Mouse (Mus musculus) bone marrow macrophage, adult 2 months (primary cell): ENCODE results near the gene Zfp607b.

ENCODE experiments used
- CTCF ChIP-seq: IDR thresholded peaks from 2 replicates; pipeline ENCODE4 v1.5.1; 2012; ENCODE audit warnings: low read depth, mild to moderate bottlenecking, low read length, moderate library complexity
- POLR2A ChIP-seq: IDR thresholded peaks from 2 replicates; pipeline ENCODE4 v1.6.1; 2012; ENCODE audit warnings: mild to moderate bottlenecking, low read depth, low read length, borderline replicate concordance

DNA sequence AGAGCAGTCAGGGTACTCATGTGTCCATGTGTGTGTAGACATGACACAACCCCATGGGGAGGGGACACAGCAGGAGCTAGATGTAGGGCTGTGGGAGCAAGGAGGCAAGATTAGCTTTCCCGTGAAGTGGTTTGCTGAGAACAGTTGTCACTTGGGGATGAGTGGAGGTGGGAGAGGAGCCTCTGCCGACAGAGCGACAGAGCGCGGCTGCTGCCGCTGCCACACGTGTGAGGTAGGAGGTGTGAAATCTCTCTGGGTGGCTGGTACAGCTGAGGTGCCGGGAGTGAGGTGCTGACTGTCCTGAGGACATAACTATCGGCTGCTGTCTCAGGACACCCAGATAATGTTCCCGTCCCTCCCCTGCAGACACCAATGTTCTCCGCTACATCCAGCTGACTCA, 33.6 kb upstream of the Zfp607b start:
- TF ChIP-seq CTCF: no peak
- no peak for TF ChIP-seq POLR2A
